Mouse (Mus musculus) CH12.LX (cell line): Measurements from ENCODE around the gene Aff1. TPM values are rescaled to one million over a fixed set of nuclear protein-coding genes. Genes with fewer than 3 reads are reported as not detected.

ENCODE experiments used
- DNase-seq: peaks from one replicate; pipeline ENCODE4 v3.0.0-alpha.2; 2013; ENCODE audit errors: extremely low read depth
- H3K27ac ChIP-seq: 2 replicates; pipeline ENCODE4 v1.5.1; 2012; ENCODE audit warnings: low read depth, mild to moderate bottlenecking, control low read depth, moderate library complexity; ENCODE audit not compliant: insufficient read depth
- H3K27me3 ChIP-seq: replicated peaks from 2 replicates; pipeline ENCODE3; 2012; ENCODE audit warnings: inconsistent platforms
- H3K36me3 ChIP-seq, 2 experiments: replicated peaks in 1 of 2; 2 replicates each; pipeline versions ENCODE3 to v1.6.1; 2012; ENCODE audit warnings: inconsistent platforms in 1 of 2, low read length in 1 of 2, mild to moderate bottlenecking in 1 of 2, mixed read lengths in 1 of 2, moderate library complexity in 1 of 2; ENCODE audit not compliant: control insufficient read depth in 1 of 2, insufficient read depth in 1 of 2
- H3K4me1 ChIP-seq, 2 experiments: 2 replicates each; pipeline ENCODE4 v1.6.1; 2012; ENCODE audit warnings: inconsistent platforms in 1 of 2, moderate library complexity in 1 of 2; ENCODE audit not compliant: insufficient read depth in 2 of 2, control insufficient read depth in 1 of 2
- H3K4me2 ChIP-seq: 2 replicates; pipeline ENCODE4 v1.6.1; 2012; ENCODE audit warnings: low read depth, mild to moderate bottlenecking, control low read depth; ENCODE audit not compliant: poor library complexity, insufficient read depth, severe bottlenecking
- H3K4me3 ChIP-seq, 3 experiments: fragments of 150-350 bp in 1 of 3; sonication (generic) in 1 of 3; replicated peaks in 1 of 3; 2 replicates each; pipeline versions ENCODE3 to v1.5.1; 2011 to 2012; ENCODE audit warnings: low read depth in 2 of 3, low read length in 2 of 3, mild to moderate bottlenecking in 2 of 3, moderate library complexity in 2 of 3, control low read depth in 1 of 3, improper control_type of control experiment in 1 of 3, inconsistent platforms in 1 of 3, mixed read lengths in 1 of 3; ENCODE audit not compliant: poor library complexity in 1 of 3
- H3K79me2 ChIP-seq: replicated peaks from 2 replicates; pipeline ENCODE4 v1.6.1; 2012; ENCODE audit warnings: mild to moderate bottlenecking, moderate library complexity; ENCODE audit not compliant: control insufficient read depth, poor library complexity, insufficient read depth, severe bottlenecking; ENCODE audit errors: extremely low read depth
- H3K9ac ChIP-seq: 2 replicates; pipeline ENCODE4 v1.6.1; 2012; ENCODE audit warnings: low read depth, mild to moderate bottlenecking, control low read depth, moderate library complexity; ENCODE audit not compliant: insufficient read depth
- H3K9me3 ChIP-seq: replicated peaks from 2 replicates; pipeline ENCODE3; 2012; ENCODE audit warnings: low read length, inconsistent platforms, mixed read lengths
- BHLHE40 ChIP-seq: IDR thresholded peaks from 2 replicates; pipeline ENCODE4 v1.6.1; 2011; ENCODE audit warnings: mild to moderate bottlenecking, low read depth, low read length, improper control_type of control experiment
- ELF1 ChIP-seq: IDR thresholded peaks from 2 replicates; pipeline ENCODE4 v1.6.1; 2014; ENCODE audit warnings: low read depth, mild to moderate bottlenecking, inconsistent platforms, low read length, improper control_type of control experiment
- EP300 ChIP-seq: IDR thresholded peaks from 2 replicates; pipeline ENCODE4 v1.6.1; 2011; ENCODE audit warnings: low read length, improper control_type of control experiment
- ETS1 ChIP-seq: conservative IDR thresholded peaks from 2 replicates; pipeline ENCODE4 v1.6.1; 2012; ENCODE audit warnings: low read depth, mild to moderate bottlenecking, inconsistent platforms, low read length, improper control_type of control experiment, moderate library complexity
- GABPA ChIP-seq: IDR thresholded peaks from 2 replicates; pipeline ENCODE4 v1.6.1; 2012; ENCODE audit warnings: low read depth, low read length, improper control_type of control experiment, inconsistent platforms; ENCODE audit not compliant: insufficient replicate concordance
- JUN ChIP-seq: IDR thresholded peaks from 2 replicates; pipeline ENCODE4 v1.6.1; 2011; ENCODE audit warnings: low read depth, mild to moderate bottlenecking, low read length, improper control_type of control experiment, moderate library complexity; ENCODE audit not compliant: insufficient read depth
- KAT2A ChIP-seq: IDR thresholded peaks from 2 replicates; pipeline ENCODE4 v1.6.1; 2012; ENCODE audit warnings: low read length, improper control_type of control experiment, inconsistent platforms; ENCODE audit not compliant: insufficient replicate concordance
- MAFK ChIP-seq: IDR thresholded peaks from 2 replicates; pipeline ENCODE4 v1.6.1; 2011; ENCODE audit warnings: low read length, improper control_type of control experiment; ENCODE audit not compliant: insufficient replicate concordance
- MAX ChIP-seq: IDR thresholded peaks from 2 replicates; pipeline ENCODE4 v1.6.1; 2011; ENCODE audit warnings: low read length, improper control_type of control experiment
- MEF2A ChIP-seq: IDR thresholded peaks from 2 replicates; pipeline ENCODE4 v1.6.1; 2014; ENCODE audit warnings: low read depth, mild to moderate bottlenecking, inconsistent platforms, low read length, improper control_type of control experiment, borderline replicate concordance
- NRF1 ChIP-seq: IDR thresholded peaks from 2 replicates; pipeline ENCODE4 v1.6.1; 2014; ENCODE audit warnings: low read depth, mild to moderate bottlenecking, inconsistent platforms, low read length, improper control_type of control experiment, moderate library complexity
- PAX5 ChIP-seq: IDR thresholded peaks from 2 replicates; pipeline ENCODE4 v1.6.1; 2012; ENCODE audit warnings: low read length, inconsistent platforms, mixed read lengths
- POLR2A ChIP-seq: IDR thresholded peaks from 2 replicates; pipeline ENCODE4 v1.6.1; 2011; ENCODE audit warnings: low read depth, mild to moderate bottlenecking, improper control_type of control experiment, low read length
- RCOR1 ChIP-seq: conservative IDR thresholded peaks from 2 replicates; pipeline ENCODE4 v1.6.1; 2012; ENCODE audit warnings: low read depth, mild to moderate bottlenecking, inconsistent platforms, low read length, improper control_type of control experiment
- SIN3A ChIP-seq: IDR thresholded peaks from 2 replicates; pipeline ENCODE4 v1.6.1; 2012; ENCODE audit warnings: low read length, improper control_type of control experiment, inconsistent platforms
- SMC3 ChIP-seq: IDR thresholded peaks from 2 replicates; pipeline ENCODE4 v1.6.1; 2011; ENCODE audit warnings: low read depth, low read length, improper control_type of control experiment
- UBTF ChIP-seq: IDR thresholded peaks from 2 replicates; pipeline ENCODE4 v1.6.1; 2012; ENCODE audit warnings: low read depth, mild to moderate bottlenecking, inconsistent platforms, low read length, improper control_type of control experiment, moderate library complexity
- ZKSCAN1 ChIP-seq: IDR thresholded peaks from 2 replicates; pipeline ENCODE4 v1.6.1; 2012; ENCODE audit warnings: low read depth, inconsistent platforms, low read length, improper control_type of control experiment, borderline replicate concordance
- dilution Hi-C: fragments of 300-500 bp; cut with MboI; formaldehyde crosslinking; loops from 2 replicates; pipeline ENCODE4 v1.14.3; 2020; ENCODE audit warnings: low sequenced_read_pairs; ENCODE audit not compliant: extremely low pct_unique_long_range_greater_than_20kb, extremely low pct_ligation_motif_present
- in situ Hi-C: fragments of 300-500 bp; cut with MboI; formaldehyde crosslinking; loops from 3 replicates; pipeline ENCODE4 v1.14.3; 2019; ENCODE audit warnings: low sequenced_read_pairs, low pct_ligation_motif_present, low pct_unique_long_range_greater_than_20kb, mixed read lengths
- polyA plus RNA-seq: library from polyadenylated mRNA; unstranded; fragments of >175 nt; gene quantifications from 2 replicates; pipeline ENCODE4 v1.2.1, GENCODE M21; 2012; ENCODE audit warnings: low read depth; ENCODE audit not compliant: insufficient read length
- total RNA-seq, 2 experiments: library from RNA; depleted of rRNA; stranded (reverse); fragments of 300-350 nt in 1 of 2; fragments of >200 nt in 1 of 2; gene quantifications; 2 replicates each; pipeline ENCODE4 v1.2.3; 2012 to 2014

Aff1 gene
- total and polyA plus RNA-seq, 3 experiments, result 13.2 to 38.9 (median 21.8) TPM

DNA sequence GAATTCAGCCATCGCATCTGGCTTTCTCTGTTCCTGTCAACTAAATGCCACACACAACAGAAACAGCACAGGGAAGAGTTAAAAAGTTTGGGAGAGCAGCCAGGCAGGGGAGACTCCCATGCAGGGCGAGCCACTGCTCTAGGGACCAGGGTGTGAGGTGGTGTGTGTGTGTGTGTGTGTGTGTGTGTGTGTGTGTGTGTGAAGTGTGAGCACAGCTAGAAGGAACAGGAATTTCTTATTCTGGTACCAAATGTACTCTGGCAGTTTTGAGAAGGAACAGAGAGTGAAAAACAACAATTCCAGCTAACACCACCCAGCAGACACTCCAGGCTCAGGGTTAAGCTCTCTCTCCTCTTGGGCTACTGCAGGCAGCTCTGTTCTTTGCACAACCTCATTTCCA, 96.8 kb downstream of the Aff1 start:
- TF ChIP-seq ETS1, result no peak
- TF ChIP-seq SIN3A, result no peak
- no peak for TF ChIP-seq MEF2A
- TF ChIP-seq MAFK, result no peak
- no peak for TF ChIP-seq PAX5
- no peak for TF ChIP-seq ELF1
- TF ChIP-seq NRF1, result no peak
- no peak for TF ChIP-seq MAX
- no peak for TF ChIP-seq POLR2A
- TF ChIP-seq SMC3, result no peak
- TF ChIP-seq RCOR1, result no peak
- no peak for TF ChIP-seq KAT2A
- no peak for TF ChIP-seq UBTF
- dilution Hi-C loops, result no loop called here
- DNase-seq, result no peak

DNA sequence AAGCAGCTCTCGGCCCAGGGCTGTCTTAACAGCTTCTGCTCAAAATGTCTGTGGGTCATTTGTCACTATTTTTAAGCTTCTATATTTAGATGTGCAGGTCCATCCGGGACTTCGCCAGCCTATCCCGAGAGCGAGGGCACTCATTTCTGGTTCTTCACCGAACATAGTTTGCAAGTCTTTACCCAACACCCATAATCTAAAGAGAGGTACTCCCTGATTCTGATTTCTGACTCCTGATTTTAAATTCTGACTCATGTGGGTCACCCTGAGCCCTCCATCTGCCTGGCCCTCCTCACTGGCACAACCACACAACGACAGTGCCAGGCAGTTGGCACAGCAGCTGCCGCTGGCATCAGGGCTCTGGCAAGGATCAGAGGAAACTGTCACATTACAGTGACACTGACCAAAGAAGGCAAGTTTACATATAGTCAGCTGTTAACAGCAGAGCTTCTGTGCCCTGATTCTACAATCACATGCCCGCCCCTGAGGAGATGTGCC, 97.5 kb downstream of the Aff1 start:
- Histone ChIP-seq H3K36me3 (peaks cover 70 to 95% of the 10 kb centered on the region in 2 experiments), H3K4me2 (no peak overlapping the region), H3K27ac (no peak overlapping the region), H3K4me3 (no peak overlapping the region), H3K4me1 (peaks cover 0 to 34% of the 10 kb centered on the region in 2 experiments; a peak in 2 of 4 replicates), H3K9me3 (no peaks in the 10 kb centered on the region), H3K9ac (no peak overlapping the region), H3K79me2 (peaks cover 81% of the 10 kb centered on the region), H3K27me3 (no peaks in the 10 kb centered on the region)
- in situ Hi-C loops (no loop called here), dilution Hi-C loops (no loop called here)
- no peak for DNase-seq
- no peak for TF ChIP-seq BHLHE40
- TF ChIP-seq UBTF, result no peak
- no peak for TF ChIP-seq POLR2A
- no peak for TF ChIP-seq EP300
- no peak for TF ChIP-seq GABPA
- TF ChIP-seq JUN, result no peak
- no peak for TF ChIP-seq ZKSCAN1

More for the DNA sequence above, 96.8 kb downstream of the Aff1 start:
- H3K27me3 ChIP-seq, result no peaks in the 10 kb centered on the region
- H3K4me3 ChIP-seq, result no peak overlapping the region
- peaks cover 73 to 96% of the 10 kb centered on the region in 2 experiments for H3K36me3 ChIP-seq
- H3K9ac ChIP-seq, result no peak overlapping the region
- no peak overlapping the region for H3K4me2 ChIP-seq
- in situ Hi-C loops, result no loop called here
- no peaks in the 10 kb centered on the region for H3K9me3 ChIP-seq
- H3K27ac ChIP-seq, result no peak overlapping the region
- peaks cover 0 to 34% of the 10 kb centered on the region in 2 experiments; a peak in 2 of 4 replicates for H3K4me1 ChIP-seq
- H3K79me2 ChIP-seq, result peaks cover 84% of the 10 kb centered on the region
